Mouse (Mus musculus) midbrain, embryonic 16.5 days (tissue): Measurements from ENCODE around the gene Clec2l. TPM values are rescaled to one million over a fixed set of nuclear protein-coding genes. Genes with fewer than 3 reads are reported as not detected.

Source experiments
- ATAC-seq: fragments of 200-750 bp; cut with Nextera tagmentation; 2 replicates; pipeline ENCODE4 v1.8.0; 2017; ENCODE audit warnings: moderate TSS enrichment
- H3K27ac ChIP-seq: fragments of 300-500 bp; sonication (generic); 2 replicates; pipeline ENCODE4 v1.5.1; 2014; ENCODE audit warnings: mild to moderate bottlenecking, low read length, mixed read lengths
- H3K27me3 ChIP-seq: fragments of 300-500 bp; sonication (generic); 2 replicates; pipeline ENCODE4 v1.6.1; 2014; ENCODE audit warnings: low read depth, low read length, mixed read lengths; ENCODE audit not compliant: control insufficient read depth, insufficient read depth
- H3K36me3 ChIP-seq: fragments of 300-500 bp; sonication (generic); 2 replicates; pipeline ENCODE4 v1.6.1; 2014; ENCODE audit warnings: mild to moderate bottlenecking, low read length, moderate library complexity, mixed read lengths; ENCODE audit not compliant: control insufficient read depth, insufficient read depth
- H3K4me1 ChIP-seq: fragments of 300-500 bp; sonication (generic); 2 replicates; pipeline ENCODE4 v1.6.1; 2014; ENCODE audit warnings: mild to moderate bottlenecking, low read length, mixed read lengths; ENCODE audit not compliant: control insufficient read depth, insufficient read depth
- H3K4me2 ChIP-seq: fragments of 300-500 bp; sonication (generic); 2 replicates; pipeline ENCODE4 v1.6.1; 2014; ENCODE audit warnings: mild to moderate bottlenecking, low read length, mixed read lengths
- H3K4me3 ChIP-seq: fragments of 300-500 bp; sonication (generic); 2 replicates; pipeline ENCODE4 v1.5.1; 2014; ENCODE audit warnings: low read depth, mild to moderate bottlenecking, low read length, moderate library complexity, mixed read lengths
- H3K9ac ChIP-seq: fragments of 300-500 bp; sonication (generic); 2 replicates; pipeline ENCODE4 v1.6.1; 2014; ENCODE audit warnings: low read depth, low read length, mixed read lengths
- H3K9me3 ChIP-seq: fragments of 300-500 bp; sonication (generic); replicated peaks from 2 replicates; pipeline ENCODE4 v1.6.1; 2014; ENCODE audit warnings: mild to moderate bottlenecking, low read length, mixed read lengths; ENCODE audit not compliant: control insufficient read depth, poor library complexity, severe bottlenecking
- WGBS: fragments of 180-500 bp; shearing (Covaris S2); extraction: QIAGEN DNeasy Blood & Tissue Kit; methylation state at CpG from one replicate; pipeline ENCODE4 v1.1.7; 2014; 5-methylcytosine and 5-hydroxymethylcytosine counted together
- polyA plus RNA-seq: library from polyadenylated mRNA; unstranded; fragments of >200 nt; fragmentation: Nextera tagmentation; extraction: Ambion mirVana; gene quantifications from 2 replicates; pipeline ENCODE4 v1.2.1, GENCODE M21; 2015

The Clec2l gene
- polyA plus RNA-seq, 1 experiment from 2014 or later, result 22.9 TPM

DNA sequence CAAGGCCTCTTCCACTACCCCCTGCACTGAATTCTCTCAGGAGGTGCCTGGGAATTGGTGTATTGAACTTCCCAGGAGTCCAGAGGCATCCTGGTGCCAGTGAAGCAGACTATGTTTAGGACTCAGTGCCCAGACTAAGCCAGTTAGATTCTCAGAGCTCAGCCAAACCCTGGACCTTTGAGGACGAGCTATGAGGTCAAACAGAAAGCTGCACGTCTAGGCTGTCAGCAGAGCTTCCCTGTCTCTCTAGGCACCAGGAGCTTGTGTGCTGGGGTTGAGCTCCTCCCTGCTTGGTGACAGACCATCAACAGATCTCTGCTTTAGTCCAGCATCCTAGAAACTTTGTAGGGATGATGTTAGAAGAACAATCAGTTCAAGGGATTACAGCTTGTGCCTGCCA, 38.6 kb downstream of the Clec2l start:
- no peak for ATAC-seq
- Histone ChIP-seq H3K4me2 (no peak overlapping the region), H3K27me3 (no peaks in the 10 kb centered on the region), H3K9me3 (no peaks in the 10 kb centered on the region), H3K36me3 (peaks cover 35% of the 10 kb centered on the region), H3K4me1 (no peaks in the 10 kb centered on the region), H3K9ac (no peak overlapping the region), H3K27ac (no peak overlapping the region), H3K4me3 (no peak overlapping the region)
- WGBS, result 50% methylated on average over 2 of the region's 2 CpGs

DNA sequence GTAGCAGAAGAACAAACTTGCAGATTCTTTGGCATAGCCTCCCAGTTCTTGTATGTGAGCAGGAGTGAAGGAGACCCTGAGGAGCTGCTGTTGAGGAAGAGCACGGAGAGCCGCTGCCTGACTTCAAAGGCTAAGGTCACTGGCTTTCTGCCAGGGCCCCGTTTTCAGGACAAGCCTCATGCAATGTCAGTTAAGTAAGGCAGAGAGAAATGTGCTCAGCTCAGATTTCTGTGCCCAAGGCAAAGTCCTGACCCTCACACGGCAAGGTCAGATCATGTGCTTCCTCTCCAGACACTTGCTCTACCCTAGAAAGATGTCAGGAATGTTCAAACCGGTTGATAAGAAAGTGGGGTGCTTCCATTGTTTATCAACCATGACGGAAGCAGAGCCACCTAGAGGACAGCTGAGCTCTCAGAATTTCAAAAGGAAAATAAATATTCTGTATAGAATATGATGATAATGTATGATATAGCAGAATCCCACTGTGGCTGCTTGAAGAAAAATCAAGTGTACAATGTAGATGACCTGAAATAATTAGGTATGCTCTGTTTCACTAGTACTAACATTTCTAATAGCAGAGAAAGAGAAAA, 40.0 kb downstream of the Clec2l start:
- Histone ChIP-seq H3K27ac (no peak overlapping the region), H3K4me1 (no peaks in the 10 kb centered on the region), H3K4me3 (no peak overlapping the region), H3K36me3 (peaks cover 37% of the 10 kb centered on the region), H3K9me3 (no peaks in the 10 kb centered on the region), H3K9ac (no peak overlapping the region), H3K27me3 (no peaks in the 10 kb centered on the region), H3K4me2 (no peak overlapping the region)
- ATAC-seq, result no peak
- WGBS, result 63% methylated on average over 6 of the region's 6 CpGs

DNA sequence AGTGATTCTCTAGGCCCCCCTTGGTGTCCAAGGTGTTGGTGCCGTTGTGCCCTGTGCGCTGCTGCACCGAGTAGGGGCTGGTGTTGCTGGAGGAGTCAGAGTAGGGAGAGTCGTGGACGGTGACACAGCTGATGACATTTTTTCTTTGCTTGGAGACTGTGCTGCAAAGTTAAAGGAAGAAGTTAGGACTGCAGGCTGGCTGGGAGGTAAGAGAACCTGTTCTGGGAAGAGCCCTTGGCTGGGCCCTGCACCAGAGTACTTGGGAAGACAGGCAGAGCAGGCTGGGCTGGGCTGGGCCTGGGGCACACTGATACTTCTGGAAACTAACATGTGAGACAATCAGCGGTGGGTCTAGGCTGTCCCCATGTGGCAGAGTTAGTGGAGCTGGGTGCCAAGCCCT, 40.7 kb downstream of the Clec2l start:
- Histone ChIP-seq H3K9ac (no peak overlapping the region), H3K27me3 (no peaks in the 10 kb centered on the region), H3K4me2 (no peak overlapping the region), H3K4me1 (no peaks in the 10 kb centered on the region), H3K27ac (no peak overlapping the region), H3K9me3 (no peaks in the 10 kb centered on the region), H3K4me3 (no peak overlapping the region), H3K36me3 (peaks cover 31% of the 10 kb centered on the region)
- no peak for ATAC-seq
- WGBS, result 90% methylated on average over 6 of the region's 6 CpGs

DNA sequence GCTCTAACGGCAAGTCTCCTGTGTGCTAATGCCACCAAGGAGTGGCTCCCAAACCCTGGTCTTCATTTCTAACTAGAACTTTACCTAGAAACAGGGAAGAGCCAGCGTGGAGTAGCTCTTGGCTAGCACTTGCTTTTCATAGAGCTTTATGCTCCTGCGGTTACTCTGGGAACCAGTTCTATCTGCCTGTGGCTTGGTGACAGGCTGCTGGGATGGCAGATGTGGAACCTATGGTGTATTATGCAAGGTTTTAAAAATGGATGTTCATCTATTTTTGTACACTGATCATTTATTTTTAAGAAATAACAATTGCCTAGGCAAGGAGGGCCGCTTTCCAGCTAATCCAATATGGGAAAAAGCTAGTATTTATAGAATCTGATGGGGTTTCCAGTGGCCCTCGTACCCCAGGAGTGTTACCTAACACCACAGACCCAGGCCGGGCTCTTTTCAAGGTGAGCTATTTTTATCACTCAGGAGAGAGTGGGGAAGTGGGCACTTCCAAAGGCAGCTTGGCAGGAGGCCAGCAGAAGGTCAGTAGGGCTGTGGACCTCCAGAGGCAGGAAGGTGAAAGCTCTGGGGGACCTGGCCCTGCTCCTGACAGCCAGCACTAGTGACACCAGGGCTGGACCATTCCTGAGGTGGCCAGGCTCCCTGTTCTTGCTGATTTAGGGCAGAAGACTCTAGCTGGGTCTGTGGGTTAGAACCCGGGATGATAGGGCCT, 41.6 kb downstream of the Clec2l start:
- no peak for ATAC-seq
- no peak overlapping the region for H3K9ac ChIP-seq
- no peak overlapping the region for H3K4me2 ChIP-seq
- H3K27ac ChIP-seq, result no peak overlapping the region
- no peaks in the 10 kb centered on the region for H3K9me3 ChIP-seq
- H3K36me3 ChIP-seq, result peaks cover 23% of the 10 kb centered on the region
- WGBS, result 90% methylated on average over 7 of the region's 7 CpGs
- H3K27me3 ChIP-seq, result no peaks in the 10 kb centered on the region
- no peaks in the 10 kb centered on the region for H3K4me1 ChIP-seq
- no peak overlapping the region for H3K4me3 ChIP-seq

DNA sequence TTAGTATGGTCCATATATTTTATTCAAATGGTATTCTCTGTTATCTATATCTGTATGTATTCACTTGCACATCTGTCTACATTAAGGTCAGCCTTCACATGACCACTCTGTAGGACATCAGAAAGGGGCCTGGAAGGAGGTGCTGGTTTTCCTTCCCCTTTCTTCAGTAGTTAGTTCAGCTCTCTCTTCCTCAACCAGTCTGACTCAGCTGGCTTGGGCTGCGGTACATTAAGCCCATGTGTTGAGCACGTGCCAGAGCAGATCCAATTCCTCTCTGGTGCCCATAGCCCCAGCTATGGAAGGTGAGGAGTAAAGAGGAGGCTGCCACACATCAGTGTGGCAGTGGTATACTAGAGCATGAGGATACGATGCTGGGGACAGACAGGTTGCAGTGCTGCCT, 47.6 kb downstream of the Clec2l start:
- no peak for ATAC-seq
- Histone ChIP-seq H3K9me3 (no peaks in the 10 kb centered on the region), H3K4me1 (0 out of 2 replicates have a peak, but pooled peaks cover 2% of the 10 kb centered on the region), H3K4me3 (no peak overlapping the region), H3K9ac (no peak overlapping the region), H3K4me2 (no peak overlapping the region), H3K27ac (no peak overlapping the region), H3K36me3 (peaks cover 38% of the 10 kb centered on the region), H3K27me3 (no peaks in the 10 kb centered on the region)
- WGBS, result 100% methylated on average over 3 of the region's 3 CpGs

DNA sequence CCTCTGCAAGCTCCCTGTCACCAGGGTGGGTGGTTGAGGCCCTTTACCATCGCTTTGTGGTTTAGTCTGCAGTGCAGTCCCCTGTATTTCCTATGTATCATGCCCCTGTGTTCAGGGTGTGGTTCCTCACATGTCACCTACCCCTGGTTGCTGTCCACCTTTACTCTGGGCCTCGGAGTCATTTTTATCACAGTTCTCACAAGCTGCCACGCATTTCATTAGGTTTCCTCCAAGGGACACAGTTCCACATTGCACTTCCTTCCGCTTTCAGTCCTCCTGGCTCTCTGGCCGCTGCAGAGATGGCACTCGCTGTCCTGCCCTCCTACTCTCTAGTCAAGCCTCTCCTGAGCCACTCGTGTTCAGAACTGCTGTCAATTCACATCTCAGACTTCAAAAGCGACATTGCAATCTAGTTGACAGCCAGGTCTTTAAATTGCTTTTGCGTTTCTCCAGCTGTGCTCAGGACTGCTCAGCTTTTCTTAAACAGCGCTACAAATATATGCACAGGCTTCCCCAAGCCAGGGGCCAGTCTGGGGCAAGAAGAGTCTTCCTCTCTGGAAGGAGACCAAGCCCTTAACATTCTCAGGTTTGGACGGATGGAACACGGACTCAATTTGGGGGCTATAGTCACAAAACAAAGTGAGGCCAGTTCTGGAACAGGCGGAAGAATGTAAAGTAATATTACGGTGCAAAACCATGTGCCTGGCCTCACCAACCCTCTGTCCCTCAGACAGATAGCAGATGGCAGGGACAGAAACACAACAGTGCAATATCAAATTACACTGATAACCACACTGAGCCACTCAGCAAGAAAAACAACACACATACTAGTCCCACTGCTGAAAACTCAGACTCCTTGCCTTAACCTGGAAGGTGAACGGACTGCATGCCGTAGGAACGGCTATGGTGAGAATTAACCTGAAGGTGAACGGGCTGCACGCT, 51.4 kb downstream of the Clec2l start:
- Histone ChIP-seq H3K4me2 (no peak overlapping the region), H3K27me3 (no peaks in the 10 kb centered on the region), H3K9ac (no peak overlapping the region), H3K36me3 (peaks cover 49% of the 10 kb centered on the region), H3K27ac (no peak overlapping the region), H3K9me3 (no peaks in the 10 kb centered on the region), H3K4me3 (no peak overlapping the region), H3K4me1 (0 out of 2 replicates have a peak, but pooled peaks cover 2% of the 10 kb centered on the region)
- WGBS, result 85% methylated on average over 19 of the region's 19 CpGs
- no peak for ATAC-seq

DNA sequence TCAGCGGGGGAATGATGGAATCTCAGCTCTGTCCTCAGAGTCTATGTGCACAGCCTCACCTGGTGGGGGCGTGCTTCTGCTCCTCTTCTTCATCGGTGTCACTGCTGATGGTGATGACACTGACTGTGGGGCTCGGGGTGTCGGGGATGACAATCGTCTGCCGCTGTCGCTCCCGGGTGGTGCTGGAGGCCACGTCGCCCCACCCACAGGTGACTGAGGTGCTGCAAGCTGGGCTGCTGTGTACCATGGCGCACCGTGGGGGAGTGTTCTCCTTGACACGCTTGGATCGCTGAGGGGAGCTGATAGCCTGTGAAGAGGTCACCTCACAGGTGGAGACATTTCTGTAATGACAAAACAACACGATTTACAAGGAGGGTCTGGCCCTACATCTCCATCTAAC, 53.0 kb downstream of the Clec2l start:
- no peaks in the 10 kb centered on the region for H3K9me3 ChIP-seq
- H3K9ac ChIP-seq, result no peak overlapping the region
- H3K4me2 ChIP-seq, result no peak overlapping the region
- H3K4me3 ChIP-seq, result no peak overlapping the region
- H3K36me3 ChIP-seq, result peaks cover 48% of the 10 kb centered on the region
- WGBS, result 95% methylated on average over 16 of the region's 16 CpGs
- H3K27me3 ChIP-seq, result no peaks in the 10 kb centered on the region
- H3K27ac ChIP-seq, result no peak overlapping the region
- no peak for ATAC-seq
- H3K4me1 ChIP-seq, result no peaks in the 10 kb centered on the region

DNA sequence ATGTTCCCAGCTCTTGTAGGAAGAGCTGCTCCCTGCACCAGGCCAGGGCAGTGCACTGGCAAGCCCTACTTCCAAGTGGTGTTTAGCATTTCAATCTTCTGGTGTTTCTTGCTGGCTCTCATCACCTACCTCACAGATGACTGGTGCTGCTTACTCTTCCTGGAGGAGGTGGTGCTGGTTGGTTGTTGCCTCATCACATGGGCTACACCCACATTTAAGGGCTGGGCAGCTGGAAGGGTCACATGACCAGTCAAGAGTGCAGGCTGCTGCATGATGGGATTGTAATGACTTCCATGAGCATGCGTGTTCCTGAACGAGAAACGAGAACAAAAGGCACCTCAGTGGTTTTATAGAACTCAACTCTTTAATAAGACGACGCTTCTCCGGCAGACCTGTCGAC, 55.8 kb downstream of the Clec2l start:
- no peak for ATAC-seq
- no peak overlapping the region for H3K4me3 ChIP-seq
- no peaks in the 10 kb centered on the region for H3K4me1 ChIP-seq
- H3K27ac ChIP-seq, result no peak overlapping the region
- whole genome bisulfite sequencing, result 91% methylated on average over 7 of the region's 7 CpGs
- peaks cover 39% of the 10 kb centered on the region for H3K36me3 ChIP-seq
- H3K9ac ChIP-seq, result no peak overlapping the region
- no peaks in the 10 kb centered on the region for H3K27me3 ChIP-seq
- no peaks in the 10 kb centered on the region for H3K9me3 ChIP-seq
- H3K4me2 ChIP-seq, result no peak overlapping the region

DNA sequence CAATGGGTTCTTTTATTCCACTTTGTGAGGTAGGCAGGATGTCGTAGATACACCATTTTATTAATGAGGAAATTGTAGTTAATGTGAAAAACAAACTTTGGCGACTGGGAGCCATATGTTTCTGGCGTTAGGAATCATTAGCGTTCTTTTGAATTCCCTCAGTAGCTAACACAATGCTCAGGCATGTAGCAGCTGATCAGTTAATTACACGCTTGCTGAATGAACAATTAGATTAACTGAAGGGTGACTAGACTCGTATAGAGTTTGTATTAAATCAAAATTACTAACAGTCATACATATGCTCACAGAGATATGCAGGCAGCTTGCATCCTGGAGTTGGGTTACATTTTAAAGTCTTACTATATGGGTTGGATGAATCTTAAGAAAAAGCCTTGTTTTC, 56.4 kb downstream of the Clec2l start:
- H3K36me3 ChIP-seq, result peaks cover 35% of the 10 kb centered on the region
- H3K9ac ChIP-seq, result no peak overlapping the region
- H3K4me3 ChIP-seq, result no peak overlapping the region
- 38% methylated on average over 6 of the region's 6 CpGs for WGBS
- no peak overlapping the region for H3K27ac ChIP-seq
- H3K4me1 ChIP-seq, result no peaks in the 10 kb centered on the region
- H3K9me3 ChIP-seq, result no peaks in the 10 kb centered on the region
- ATAC-seq, result no peak
- H3K27me3 ChIP-seq, result no peaks in the 10 kb centered on the region
- H3K4me2 ChIP-seq, result no peak overlapping the region
